Mouse (Mus musculus): Measurements from ENCODE around the gene Gm20479. TPM values are rescaled to one million over a fixed set of nuclear protein-coding genes. Genes with fewer than 3 reads are reported as not detected.

Gm20479 gene
- polyA plus RNA-seq, 1 experiment from 2014 or later, result 1.9 TPM

GRCm38 (mm10) chr7:27329981-27330380 is 27.2 kb downstream of the Gm20479 start:
- Histone ChIP-seq H3K4me1 (ENCODE audit: control insufficient read depth, insufficient read depth, low read length) (peaks cover 43% of the 10 kb centered on the region), H3K4me2 (replicated peaks; ENCODE audit: low read depth, low read length) (peak overlapping the region; percentile 83), H3K27me3 (ENCODE audit: control insufficient read depth, insufficient read depth, low read length) (0 out of 2 replicates have a peak, but pooled peaks cover 4% of the 10 kb centered on the region), H3K4me3 (ENCODE audit: low read depth, low read length) (peak overlapping the region; percentile 79), H3K27ac (ENCODE audit: low read length) (peak overlapping the region; percentile 98; the same call in 1 of the 2 replicates), H3K9me3 (ENCODE audit: control insufficient read depth, low read depth, low read length) (no peaks in the 10 kb centered on the region), H3K9ac (replicated peaks; ENCODE audit: low read depth, low read length) (no peak overlapping the region), H3K36me3 (ENCODE audit: control insufficient read depth, insufficient read depth, low read length) (peaks cover 25% of the 10 kb centered on the region; the same call in 1 of the 2 replicates)
- WGBS, result 31% methylated on average over 17 of the region's 17 CpGs
- no peak for ATAC-seq (ENCODE audit: insufficient number of reproducible peaks, insufficient read depth, low FRiP score, low read depth)

GRCm38 (mm10) chr7:27329326-27329947 is 27.8 kb downstream of the Gm20479 start:
- H3K27me3 ChIP-seq (ENCODE audit: control insufficient read depth, insufficient read depth, low read length), result 0 out of 2 replicates have a peak, but pooled peaks cover 4% of the 10 kb centered on the region
- 8% methylated on average over 45 of the region's 45 CpGs for whole genome bisulfite sequencing

GRCm38 (mm10) chr7:27328648-27329047 is 28.6 kb downstream of the Gm20479 start:
- Histone ChIP-seq H3K9ac (replicated peaks; ENCODE audit: low read depth, low read length) (no peak overlapping the region), H3K4me1 (ENCODE audit: control insufficient read depth, insufficient read depth, low read length) (peaks cover 30% of the 10 kb centered on the region), H3K27ac (ENCODE audit: low read length) (no peak overlapping the region), H3K9me3 (ENCODE audit: control insufficient read depth, low read depth, low read length) (no peaks in the 10 kb centered on the region), H3K27me3 (ENCODE audit: control insufficient read depth, insufficient read depth, low read length) (0 out of 2 replicates have a peak, but pooled peaks cover 4% of the 10 kb centered on the region), H3K36me3 (ENCODE audit: control insufficient read depth, insufficient read depth, low read length) (peaks cover 37% of the 10 kb centered on the region), H3K4me3 (ENCODE audit: low read depth, low read length) (no peak overlapping the region), H3K4me2 (replicated peaks; ENCODE audit: low read depth, low read length) (no peak overlapping the region)
- WGBS, result 47% methylated on average over 16 of the region's 16 CpGs
- no peak for ATAC-seq (ENCODE audit: insufficient number of reproducible peaks, insufficient read depth, low FRiP score, low read depth)

More at GRCm38 (mm10) chr7:27329326-27329947, 27.8 kb downstream of the Gm20479 start:
- H3K36me3 ChIP-seq (ENCODE audit: control insufficient read depth, insufficient read depth, low read length), result peaks cover 29% of the 10 kb centered on the region
- H3K9me3 ChIP-seq (ENCODE audit: control insufficient read depth, low read depth, low read length), result no peaks in the 10 kb centered on the region
- no peak overlapping the region for H3K9ac ChIP-seq (replicated peaks; ENCODE audit: low read depth, low read length)
- H3K27ac ChIP-seq (ENCODE audit: low read length), result peak overlapping the region; percentile 50; the same call in 1 of the 2 replicates
- H3K4me3 ChIP-seq (ENCODE audit: low read depth, low read length), result 0 out of 2 replicates have a peak overlapping the region, but pooled peaks have one; percentile 0
- peaks cover 38% of the 10 kb centered on the region for H3K4me1 ChIP-seq (ENCODE audit: control insufficient read depth, insufficient read depth, low read length)
- H3K4me2 ChIP-seq (replicated peaks; ENCODE audit: low read depth, low read length), result peak overlapping the region; percentile 83
- no peak for ATAC-seq (ENCODE audit: insufficient number of reproducible peaks, insufficient read depth, low FRiP score, low read depth)

GRCm38 (mm10) chr7:27328161-27328560 is 29.1 kb downstream of the Gm20479 start:
- no peak overlapping the region for H3K27ac ChIP-seq (ENCODE audit: low read length)
- peaks cover 29% of the 10 kb centered on the region for H3K4me1 ChIP-seq (ENCODE audit: control insufficient read depth, insufficient read depth, low read length)
- no peak overlapping the region for H3K4me3 ChIP-seq (ENCODE audit: low read depth, low read length)
- ATAC-seq (ENCODE audit: insufficient number of reproducible peaks, insufficient read depth, low FRiP score, low read depth), result no peak
- peaks cover 40% of the 10 kb centered on the region for H3K36me3 ChIP-seq (ENCODE audit: control insufficient read depth, insufficient read depth, low read length)
- H3K4me2 ChIP-seq (replicated peaks; ENCODE audit: low read depth, low read length), result no peak overlapping the region
- no peaks in the 10 kb centered on the region for H3K9me3 ChIP-seq (ENCODE audit: control insufficient read depth, low read depth, low read length)
- 0 out of 2 replicates have a peak, but pooled peaks cover 4% of the 10 kb centered on the region for H3K27me3 ChIP-seq (ENCODE audit: control insufficient read depth, insufficient read depth, low read length)
- 87% methylated on average over 11 of the region's 11 CpGs for WGBS
- H3K9ac ChIP-seq (replicated peaks; ENCODE audit: low read depth, low read length), result no peak overlapping the region

DNA sequence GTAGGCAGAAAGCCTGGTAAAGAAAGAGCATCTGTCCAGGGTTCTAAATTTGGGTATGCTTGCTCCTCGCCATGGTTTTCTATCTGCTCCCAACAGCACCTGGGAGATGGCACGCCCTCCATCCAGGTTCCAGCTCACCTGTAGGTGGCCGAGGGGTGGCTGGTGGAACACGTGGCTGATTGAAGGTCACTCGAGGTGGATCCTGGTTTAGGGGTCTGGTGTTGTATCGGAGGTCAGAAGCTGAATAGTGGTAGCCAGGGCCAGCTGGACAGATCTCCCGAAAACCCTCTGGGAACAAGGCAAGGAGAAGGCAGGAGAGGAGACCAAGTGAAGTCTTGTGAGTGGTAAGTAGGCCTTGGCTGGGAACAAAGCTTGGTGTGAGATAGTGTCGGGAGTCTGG is 29.7 kb downstream of the Gm20479 start:
- Histone ChIP-seq H3K9me3 (ENCODE audit: control insufficient read depth, low read depth, low read length) (no peaks in the 10 kb centered on the region), H3K27me3 (ENCODE audit: control insufficient read depth, insufficient read depth, low read length) (0 out of 2 replicates have a peak, but pooled peaks cover 4% of the 10 kb centered on the region), H3K4me1 (ENCODE audit: control insufficient read depth, insufficient read depth, low read length) (peaks cover 28% of the 10 kb centered on the region), H3K36me3 (ENCODE audit: control insufficient read depth, insufficient read depth, low read length) (peaks cover 40% of the 10 kb centered on the region), H3K9ac (replicated peaks; ENCODE audit: low read depth, low read length) (no peak overlapping the region), H3K4me2 (replicated peaks; ENCODE audit: low read depth, low read length) (no peak overlapping the region), H3K4me3 (ENCODE audit: low read depth, low read length) (no peak overlapping the region), H3K27ac (ENCODE audit: low read length) (no peak overlapping the region)
- ATAC-seq (ENCODE audit: insufficient number of reproducible peaks, insufficient read depth, low FRiP score, low read depth), result no peak
- WGBS, result 92% methylated on average over 8 of the region's 8 CpGs

DNA sequence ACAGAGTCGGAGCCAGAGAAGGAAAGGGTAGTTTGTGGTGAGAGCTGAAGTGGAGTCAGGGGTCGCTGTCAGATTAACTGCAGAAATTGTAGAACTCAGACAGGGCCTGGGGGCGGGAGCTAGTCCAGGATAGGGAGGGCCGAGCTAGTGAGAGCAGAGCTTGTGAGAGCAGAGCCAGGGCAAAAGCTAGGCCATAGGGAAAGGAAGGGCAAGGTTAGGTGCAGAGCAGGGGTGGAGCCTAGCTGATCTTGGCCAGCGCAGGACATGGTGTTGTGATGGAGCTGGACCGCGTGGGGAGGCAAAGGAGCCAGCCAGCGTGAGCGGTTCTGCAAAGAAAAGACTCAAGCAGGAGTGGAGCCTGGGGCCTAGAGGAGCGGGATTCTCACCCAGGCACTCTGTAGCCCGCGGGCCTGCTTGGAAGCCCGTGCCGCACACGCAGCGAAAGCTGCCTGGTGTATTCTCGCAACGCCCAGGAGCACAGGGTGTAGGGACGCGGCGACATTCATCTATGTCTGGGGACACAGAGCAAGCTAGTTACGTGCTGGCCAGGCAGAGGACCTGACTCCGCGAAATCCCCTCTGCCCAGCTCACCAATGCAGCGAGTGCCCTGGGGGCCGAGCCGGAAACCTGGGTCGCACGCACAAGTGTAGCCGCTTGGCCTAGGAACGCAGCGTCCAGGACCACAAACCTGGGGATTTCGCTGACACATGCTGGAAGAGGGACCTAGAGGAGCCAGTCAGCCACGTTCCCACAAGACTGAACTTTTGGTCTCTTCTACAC is 30.9 kb downstream of the Gm20479 start:
- no peak for ATAC-seq (ENCODE audit: insufficient number of reproducible peaks, insufficient read depth, low FRiP score, low read depth)
- peaks cover 28% of the 10 kb centered on the region for H3K4me1 ChIP-seq (ENCODE audit: control insufficient read depth, insufficient read depth, low read length)
- H3K36me3 ChIP-seq (ENCODE audit: control insufficient read depth, insufficient read depth, low read length), result peaks cover 40% of the 10 kb centered on the region
- 0 out of 2 replicates have a peak, but pooled peaks cover 4% of the 10 kb centered on the region for H3K27me3 ChIP-seq (ENCODE audit: control insufficient read depth, insufficient read depth, low read length)
- H3K9me3 ChIP-seq (ENCODE audit: control insufficient read depth, low read depth, low read length), result no peaks in the 10 kb centered on the region
- no peak overlapping the region for H3K27ac ChIP-seq (ENCODE audit: low read length)
- H3K9ac ChIP-seq (replicated peaks; ENCODE audit: low read depth, low read length), result no peak overlapping the region
- H3K4me2 ChIP-seq (replicated peaks; ENCODE audit: low read depth, low read length), result peak overlapping the region; percentile 27
- 52% methylated on average over 34 of the region's 34 CpGs for WGBS
- H3K4me3 ChIP-seq (ENCODE audit: low read depth, low read length), result no peak overlapping the region

DNA sequence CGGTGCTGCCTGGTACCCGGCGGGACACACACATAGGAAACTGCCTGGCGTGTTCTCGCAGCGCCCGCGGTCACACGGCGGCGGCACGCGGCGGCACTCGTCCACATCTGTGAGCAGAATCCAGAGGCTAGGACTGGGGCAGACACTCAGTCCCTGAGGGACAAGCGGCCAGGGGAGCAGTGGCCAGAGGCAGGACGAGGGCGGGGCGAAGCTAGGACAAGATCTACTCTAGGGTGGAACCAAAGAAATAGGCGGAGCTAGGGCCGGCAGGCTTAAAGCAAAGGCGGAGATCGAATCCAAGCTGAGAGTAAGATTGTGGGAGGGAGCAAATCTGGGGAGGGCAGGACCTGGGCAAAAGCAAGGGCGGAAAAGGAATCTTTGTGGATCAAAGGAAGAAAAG is 31.5 kb downstream of the Gm20479 start:
- Histone ChIP-seq H3K9ac (replicated peaks; ENCODE audit: low read depth, low read length) (no peak overlapping the region), H3K27me3 (ENCODE audit: control insufficient read depth, insufficient read depth, low read length) (0 out of 2 replicates have a peak, but pooled peaks cover 4% of the 10 kb centered on the region), H3K4me3 (ENCODE audit: low read depth, low read length) (no peak overlapping the region; the same call in 1 of the 2 replicates), H3K27ac (ENCODE audit: low read length) (no peak overlapping the region), H3K4me1 (ENCODE audit: control insufficient read depth, insufficient read depth, low read length) (peaks cover 28% of the 10 kb centered on the region), H3K4me2 (replicated peaks; ENCODE audit: low read depth, low read length) (peak overlapping the region; percentile 27), H3K9me3 (ENCODE audit: control insufficient read depth, low read depth, low read length) (no peaks in the 10 kb centered on the region), H3K36me3 (ENCODE audit: control insufficient read depth, insufficient read depth, low read length) (peaks cover 45% of the 10 kb centered on the region)
- no peak; the same call in 1 of the 2 replicates for ATAC-seq (ENCODE audit: insufficient number of reproducible peaks, insufficient read depth, low FRiP score, low read depth)
- WGBS, result 16% methylated on average over 24 of the region's 24 CpGs

DNA sequence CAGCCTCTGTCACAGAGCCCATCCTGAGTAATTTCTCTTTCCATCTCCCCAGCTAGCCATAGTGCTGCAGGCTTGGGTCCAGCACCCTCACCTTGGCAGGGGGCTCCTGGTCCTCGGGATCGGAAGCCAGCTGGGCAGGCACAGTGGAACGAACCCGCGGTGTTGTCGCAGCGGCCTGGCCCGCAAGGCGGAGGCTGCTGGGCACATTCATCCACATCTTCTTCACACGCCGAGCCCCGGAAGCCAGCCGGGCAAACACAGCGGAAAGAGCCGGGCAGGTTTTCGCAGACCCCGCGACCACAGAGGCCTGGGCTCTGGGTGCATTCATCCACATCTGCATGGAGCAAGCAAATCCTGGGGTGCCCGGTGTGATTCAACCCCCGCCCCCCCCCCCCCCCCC is 32.3 kb downstream of the Gm20479 start:
- Histone ChIP-seq H3K27me3 (ENCODE audit: control insufficient read depth, insufficient read depth, low read length) (0 out of 2 replicates have a peak, but pooled peaks cover 4% of the 10 kb centered on the region), H3K27ac (ENCODE audit: low read length) (no peak overlapping the region), H3K4me2 (replicated peaks; ENCODE audit: low read depth, low read length) (no peak overlapping the region), H3K9ac (replicated peaks; ENCODE audit: low read depth, low read length) (no peak overlapping the region), H3K4me3 (ENCODE audit: low read depth, low read length) (no peak overlapping the region), H3K36me3 (ENCODE audit: control insufficient read depth, insufficient read depth, low read length) (peaks cover 48% of the 10 kb centered on the region), H3K4me1 (ENCODE audit: control insufficient read depth, insufficient read depth, low read length) (peaks cover 21% of the 10 kb centered on the region), H3K9me3 (ENCODE audit: control insufficient read depth, low read depth, low read length) (no peaks in the 10 kb centered on the region)
- WGBS, result 61% methylated on average over 18 of the region's 20 CpGs
- ATAC-seq (ENCODE audit: insufficient number of reproducible peaks, insufficient read depth, low FRiP score, low read depth), result no peak

Data from stomach, embryonic 14.5 days (tissue).